Mouse (Mus musculus) mature B cell (primary cell): ENCODE results near the gene Nepro.

Experiments
- in situ Hi-C: fragments of 300-500 bp; cut with MboI; formaldehyde crosslinking; loops from 2 replicates; pipeline ENCODE4 v1.14.3; 2019

Nepro gene

GRCm38 (mm10) chr16:44703458-44703857 lies 20.6 kb upstream of the Nepro start:
- in situ Hi-C loops, result no loop called here

DNA sequence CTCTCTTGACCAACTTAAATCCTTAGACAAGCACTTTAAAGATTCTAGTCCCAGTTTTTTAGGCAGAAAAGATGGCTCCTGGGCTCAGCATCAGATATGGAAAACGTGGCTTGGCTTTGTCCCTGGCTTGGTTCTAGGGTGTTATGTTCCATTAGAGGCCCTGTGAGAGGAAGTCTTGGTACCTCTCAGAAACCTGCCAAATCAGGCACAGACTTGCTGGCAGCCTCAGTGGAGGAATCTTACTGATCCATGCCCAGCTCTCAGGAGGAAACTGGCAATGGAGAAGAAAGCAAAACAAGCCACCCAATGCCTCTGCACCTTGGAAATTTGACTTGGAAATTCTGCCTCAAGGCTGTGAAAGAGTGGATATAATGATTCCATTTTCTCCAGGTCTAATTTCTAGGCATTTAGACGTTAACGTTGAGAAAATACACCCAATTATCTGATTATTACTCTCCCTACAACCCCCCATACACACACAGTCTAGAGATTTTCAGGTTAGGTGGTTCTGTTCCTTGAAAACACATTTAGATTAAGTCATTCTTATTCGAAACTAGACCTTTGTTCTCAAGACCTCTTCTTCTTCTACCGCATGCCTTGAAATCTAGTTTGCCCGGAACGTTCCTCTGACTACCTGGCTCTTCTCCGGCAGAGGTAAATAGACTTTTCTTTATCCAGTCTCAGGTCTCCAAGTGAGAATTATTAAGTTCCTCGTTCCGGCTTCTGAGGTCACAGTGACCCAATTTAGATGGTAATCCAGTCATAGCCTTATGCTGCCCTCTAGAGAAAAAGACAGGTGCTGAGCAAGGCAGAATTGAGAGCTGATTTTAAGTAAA lies 7.6 kb upstream of the Nepro start:
- in situ Hi-C loops, result no loop called here

- in situ Hi-C loops, result no loop called here
Observed at GRCm38 (mm10) chr16:44717141-44717634, 6.9 kb upstream of the Nepro start.

DNA sequence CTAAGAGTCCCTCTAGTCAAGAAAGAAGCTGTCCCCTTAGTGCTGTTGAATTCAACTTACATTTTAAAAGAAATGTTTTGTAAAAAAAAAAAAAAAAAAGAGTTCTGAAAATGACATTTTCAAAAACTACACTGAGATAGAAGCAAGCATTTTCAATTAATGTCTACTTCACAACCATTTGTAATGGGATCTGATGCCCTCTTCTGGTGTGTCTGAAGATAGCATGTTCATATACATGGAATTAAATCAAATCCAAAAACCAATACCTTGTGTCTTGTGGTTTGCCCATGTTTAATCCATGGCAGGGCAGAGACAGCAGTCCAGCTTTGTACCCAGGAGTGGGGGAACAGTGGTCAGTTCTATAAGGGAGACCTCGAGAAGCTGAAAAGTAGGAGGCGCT lies 6.3 kb upstream of the Nepro start:
- in situ Hi-C loops, result no loop called here

DNA sequence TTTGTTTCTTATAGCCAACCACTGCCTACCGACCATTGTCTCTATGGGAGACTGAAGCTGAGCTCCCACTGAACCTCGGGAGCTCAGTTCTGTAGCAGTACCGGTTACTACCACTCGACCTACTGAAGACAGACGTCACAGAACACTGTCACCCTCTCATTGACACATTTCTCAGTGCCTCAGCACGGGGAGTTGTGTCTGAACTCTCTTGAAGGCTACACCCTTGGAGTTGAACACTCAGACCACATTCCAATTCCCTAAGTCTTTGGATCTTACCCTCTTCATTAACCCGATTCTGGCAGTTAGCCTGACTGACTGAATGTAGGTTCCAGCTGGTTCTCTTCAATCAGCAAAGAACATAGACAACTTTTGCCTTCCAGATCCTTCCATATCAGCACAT lies 4.8 kb upstream of the Nepro start:
- in situ Hi-C loops, result no loop called here

GRCm38 (mm10) chr16:44720518-44720917 lies 3.6 kb upstream of the Nepro start:
- in situ Hi-C loops, result no loop called here

DNA sequence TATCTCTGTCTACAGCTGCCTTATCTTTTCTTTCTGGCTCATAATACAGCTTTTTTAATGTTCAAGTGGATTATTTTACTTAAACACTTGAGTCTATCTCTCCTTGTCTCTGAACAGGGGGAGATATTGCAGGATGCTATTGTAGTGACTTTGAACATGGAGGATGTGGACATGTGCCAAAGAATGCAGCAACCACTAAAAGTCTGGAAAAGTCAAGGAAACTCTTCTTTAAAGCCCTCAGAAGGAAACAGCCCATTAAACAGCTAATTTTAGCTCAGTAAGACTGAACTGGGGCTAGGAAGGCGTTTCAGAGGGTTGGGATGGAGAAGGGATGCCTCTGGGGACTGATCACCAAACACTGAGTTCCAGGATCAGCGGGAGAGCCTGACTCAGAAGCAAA lies 1.4 kb upstream of the Nepro start:
- in situ Hi-C loops, result no loop called here

DNA sequence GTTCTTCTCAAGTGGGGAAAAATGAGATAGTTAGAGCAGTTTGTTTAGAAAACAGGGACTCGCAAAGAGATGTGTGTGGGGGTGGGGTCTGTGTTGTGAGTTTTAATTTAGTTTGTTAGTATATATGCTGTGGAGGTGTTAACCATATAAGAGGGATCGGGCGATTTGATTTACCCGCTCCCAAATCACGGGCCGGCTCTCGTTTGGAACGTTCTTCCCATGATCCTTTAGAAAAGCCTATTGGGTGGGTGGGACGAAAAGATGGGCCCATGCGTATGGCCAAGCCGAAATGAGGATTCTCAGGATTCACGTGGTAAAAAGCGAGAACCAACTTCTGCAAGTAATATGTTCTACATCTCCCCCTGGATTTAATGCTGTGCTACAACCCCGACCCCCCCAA lies 746 bp downstream of the Nepro start:
- in situ Hi-C loops, result no loop called here

DNA sequence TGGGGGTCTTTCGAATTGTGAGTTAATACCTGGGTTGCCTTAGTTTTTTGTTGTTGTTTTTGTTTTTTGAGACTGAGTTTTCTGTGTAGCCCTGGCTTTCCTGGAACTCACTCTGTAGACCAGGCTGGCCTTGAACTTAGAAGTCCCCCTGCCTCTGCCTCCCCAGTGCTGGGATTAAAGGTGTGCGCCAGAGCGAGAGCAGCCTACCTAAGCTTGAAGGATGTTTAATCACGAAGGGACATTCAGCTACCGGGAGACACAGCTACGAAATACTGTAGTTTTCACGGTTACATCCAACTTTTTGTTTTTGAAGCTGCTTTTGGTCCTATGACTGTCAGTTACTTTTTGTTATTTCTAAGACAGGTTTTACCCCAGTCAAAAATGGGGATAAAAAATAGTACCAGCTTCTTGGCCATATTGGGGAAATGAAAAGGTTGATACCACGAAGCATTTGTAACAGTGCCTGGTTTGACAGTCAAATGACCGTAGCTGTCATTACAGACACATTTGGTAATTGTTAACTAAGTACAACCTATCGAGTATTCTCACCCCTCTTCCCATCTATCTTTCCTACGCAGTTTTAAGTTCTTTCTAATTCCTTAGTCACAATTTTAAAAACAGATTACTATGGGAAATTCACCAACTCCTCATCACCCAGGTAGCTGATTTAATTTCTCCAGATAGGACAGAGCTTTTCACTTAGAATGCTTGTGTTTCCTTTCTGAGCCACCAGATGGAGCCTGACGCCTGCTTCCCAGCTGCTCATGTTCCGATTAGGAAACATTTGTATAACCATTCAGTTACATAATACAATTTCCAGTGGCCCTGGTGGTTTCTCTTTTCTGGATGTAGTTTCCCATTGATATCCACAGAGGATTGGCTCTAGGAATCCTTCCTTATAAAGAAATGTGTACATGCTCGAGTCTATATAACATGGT lies 1.5 kb downstream of the Nepro start:
- in situ Hi-C loops, result no loop called here

DNA sequence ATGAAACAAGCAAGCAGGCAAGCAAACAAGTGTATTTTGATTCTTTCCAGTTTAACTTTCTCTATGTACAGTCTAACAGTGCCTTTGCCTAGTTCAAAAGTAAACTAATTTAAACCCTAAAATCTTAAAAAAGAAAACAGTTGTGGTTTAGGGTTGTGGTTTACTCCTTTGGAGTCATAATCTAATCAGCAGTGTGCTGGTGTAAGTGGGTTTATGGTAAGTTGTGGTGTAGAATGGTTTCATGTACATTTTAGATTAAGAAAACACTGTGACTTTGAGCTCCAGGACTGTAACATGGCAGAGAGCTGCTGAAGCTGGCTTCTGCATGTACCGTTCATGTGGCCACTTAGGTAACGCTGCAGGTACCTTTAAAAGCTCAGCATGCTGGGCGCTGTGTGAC lies 3.4 kb downstream of the Nepro start:
- in situ Hi-C loops, result no loop called here

DNA sequence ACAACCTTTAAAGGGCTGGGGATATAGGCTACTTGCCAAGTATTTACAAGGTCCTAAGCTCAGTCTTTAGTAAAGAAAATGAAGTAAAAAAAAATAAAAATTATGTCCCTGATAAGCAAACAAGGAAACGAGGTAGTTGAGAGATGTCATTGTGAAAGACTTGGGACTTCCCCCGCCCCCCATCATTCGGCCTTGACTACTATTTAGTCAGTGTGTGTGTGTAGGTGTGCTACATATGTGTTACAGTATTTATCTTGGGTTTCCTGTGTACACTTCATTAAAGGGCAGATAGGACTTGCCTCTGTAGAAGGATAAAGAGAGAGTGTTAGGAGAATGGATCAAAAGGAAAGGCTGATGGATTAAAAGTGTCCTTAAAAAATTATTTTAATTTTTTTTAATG lies 10.0 kb downstream of the Nepro start:
- in situ Hi-C loops, result no loop called here

GRCm38 (mm10) chr16:44735676-44736075 lies 11.6 kb downstream of the Nepro start:
- in situ Hi-C loops, result no loop called here

DNA sequence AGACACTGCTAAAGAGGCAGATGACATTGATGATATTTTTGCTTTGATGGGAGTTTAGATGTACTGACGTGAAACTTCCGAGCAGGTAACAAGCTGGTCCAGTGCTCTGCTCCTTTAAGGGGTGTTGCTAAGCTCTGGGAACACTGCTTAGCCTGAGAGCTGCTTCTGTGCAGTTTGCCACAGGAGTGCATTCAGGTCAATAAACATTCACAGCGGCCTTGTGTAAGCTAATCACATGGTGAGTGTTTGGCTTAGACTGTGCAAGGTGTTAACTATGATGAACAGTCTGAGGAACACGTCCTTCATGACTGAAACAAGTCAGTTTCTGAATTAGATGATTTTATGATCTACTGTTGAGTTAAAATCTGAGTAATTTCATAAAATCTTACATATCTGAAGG lies 12.0 kb downstream of the Nepro start:
- in situ Hi-C loops, result no loop called here

GRCm38 (mm10) chr16:44742753-44743152 lies 18.7 kb downstream of the Nepro start:
- in situ Hi-C loops, result no loop called here

GRCm38 (mm10) chr16:44745471-44745865 lies 21.4 kb downstream of the Nepro start:
- in situ Hi-C loops, result no loop called here

GRCm38 (mm10) chr16:44745866-44746562 lies 21.9 kb downstream of the Nepro start, which contains the start of gene Gtpbp8:
Gtpbp8 (minus strand) TSS chr16:44746363.
- in situ Hi-C loops, result no loop called here

- in situ Hi-C loops, result no loop called here
Observed at GRCm38 (mm10) chr16:44748007-44748406, 23.9 kb downstream of the Nepro start.

- in situ Hi-C loops, result no loop called here
Observed at GRCm38 (mm10) chr16:44757700-44758099, 33.6 kb downstream of the Nepro start.

GRCm38 (mm10) chr16:44761811-44762210 lies 37.7 kb downstream of the Nepro start:
- in situ Hi-C loops, result no loop called here

DNA sequence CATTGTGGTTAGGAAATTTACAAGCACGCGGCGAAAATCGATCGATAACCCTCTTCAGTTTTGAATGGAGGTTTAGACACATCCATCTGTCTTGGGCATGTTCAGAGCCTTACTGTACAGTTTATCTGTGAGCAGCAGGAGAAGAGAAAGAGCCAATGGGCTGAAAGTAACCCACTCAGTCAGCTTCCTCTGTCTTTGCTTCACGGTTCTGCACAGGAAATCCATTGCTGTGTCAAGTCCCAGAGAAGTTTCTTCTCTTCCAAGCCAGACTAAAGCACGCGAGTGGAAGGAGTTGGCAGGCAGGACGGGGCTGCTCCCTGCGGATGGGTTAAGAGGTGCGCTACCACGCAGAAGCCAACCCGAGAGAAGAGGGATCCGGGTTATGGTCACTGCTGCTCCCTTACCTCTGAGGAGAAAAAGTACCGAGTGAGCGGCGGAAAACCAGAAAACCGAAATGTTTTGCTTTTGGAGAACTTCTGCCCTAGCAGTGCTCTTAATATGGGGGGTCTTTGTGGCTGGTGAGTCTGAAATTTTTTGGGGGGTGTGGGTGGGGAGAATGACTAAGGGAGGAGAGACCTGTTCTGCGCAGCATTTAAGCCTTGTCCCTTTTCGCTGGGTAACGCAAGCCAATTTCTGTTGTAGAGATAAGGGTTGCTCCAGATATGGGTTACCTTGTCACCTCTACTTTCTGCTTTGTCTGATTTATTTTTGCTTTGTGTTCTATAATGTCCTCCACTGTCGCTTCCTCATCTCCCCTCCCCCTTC lies 41.6 kb downstream of the Nepro start, which contains the start of gene Cd200r1:
TSS of gene Cd200r1 (plus strand) at position 182 of the 765 bp plus-strand sequence.
- in situ Hi-C loops, result no loop called here

- in situ Hi-C loops, result no loop called here
Observed at GRCm38 (mm10) chr16:44766320-44766892, 42.3 kb downstream of the Nepro start.
